Mouse (Mus musculus): ENCODE data around the gene Snd1. TPM values are rescaled to one million over a fixed set of nuclear protein-coding genes. Genes with fewer than 3 reads are reported as not detected.

Snd1 gene
- total and polyA plus RNA-seq, 2 experiments from 2014 or later: 54.7 to 120 TPM

DNA sequence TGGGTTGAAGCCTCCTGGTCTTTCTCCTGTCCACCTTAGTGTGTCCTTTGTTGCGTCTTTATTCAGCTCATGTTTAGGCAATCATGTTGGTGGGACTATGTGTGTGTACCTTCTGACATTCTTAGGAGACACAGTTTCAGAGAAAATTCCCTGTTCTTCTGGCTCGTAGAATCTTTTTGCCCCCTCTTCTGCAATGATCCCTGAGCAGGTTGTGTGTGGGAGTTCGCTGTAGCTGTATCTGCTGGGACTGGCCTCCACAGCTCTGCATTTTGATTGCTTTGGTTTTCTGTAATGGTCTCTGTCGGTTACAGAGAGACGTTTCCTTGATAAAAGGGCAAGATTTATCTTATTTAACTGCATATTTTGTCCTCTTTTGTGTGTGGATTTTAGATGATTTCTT is 122.3 kb downstream of the Snd1 start:
- DNase-seq (ENCODE audit: low spot score) (no peak), ATAC-seq (ENCODE audit: insufficient read depth, low read depth) (no peak)
- Histone ChIP-seq H3K36me3 (replicated peaks; ENCODE audit: control insufficient read depth, insufficient read depth, low read length) (no peaks in the 10 kb centered on the region), H3K4me2 (ENCODE audit: low read depth, low read length) (no peak overlapping the region), H3K4me1 (ENCODE audit: control insufficient read depth, insufficient read depth) (no peaks in the 10 kb centered on the region), H3K4me3 (ENCODE audit: low read depth, low read length) (no peak overlapping the region), H3K27ac (ENCODE audit: low read depth) (no peak overlapping the region), H3K27me3 (ENCODE audit: control insufficient read depth, insufficient read depth, low read length) (no peaks in the 10 kb centered on the region), H3K9me3 (replicated peaks; ENCODE audit: control insufficient read depth, low read length) (no peaks in the 10 kb centered on the region), H3K9ac (replicated peaks; ENCODE audit: low read depth, low read length) (no peak overlapping the region)
- TF ChIP-seq EP300 (IDR thresholded peaks at IDR 0.05; ENCODE audit: low read depth) (no peak), CTCF (IDR thresholded peaks at IDR 0.05; ENCODE audit: low read depth) (no peak)
- WGBS: 83% methylated on average over 5 of the region's 5 CpGs

GRCm38 (mm10) chr6:28599120-28599519 is 124.2 kb downstream of the Snd1 start:
- DNase-seq (ENCODE audit: low spot score) (no peak), ATAC-seq (ENCODE audit: insufficient read depth, low read depth) (no peak)
- Histone ChIP-seq H3K4me1 (ENCODE audit: control insufficient read depth, insufficient read depth) (peaks cover 8% of the 10 kb centered on the region), H3K9ac (replicated peaks; ENCODE audit: low read depth, low read length) (no peak overlapping the region), H3K36me3 (replicated peaks; ENCODE audit: control insufficient read depth, insufficient read depth, low read length) (no peaks in the 10 kb centered on the region), H3K27me3 (ENCODE audit: control insufficient read depth, insufficient read depth, low read length) (no peaks in the 10 kb centered on the region), H3K4me2 (ENCODE audit: low read depth, low read length) (no peak overlapping the region), H3K4me3 (ENCODE audit: low read depth, low read length) (no peak overlapping the region), H3K9me3 (replicated peaks; ENCODE audit: control insufficient read depth, low read length) (no peaks in the 10 kb centered on the region), H3K27ac (ENCODE audit: low read depth) (no peak overlapping the region)
- no peak for TF ChIP-seq EP300 (IDR thresholded peaks at IDR 0.05; ENCODE audit: low read depth)
- TF ChIP-seq CTCF (IDR thresholded peaks at IDR 0.05; ENCODE audit: low read depth): no peak
- WGBS: 71% methylated on average over 5 of the region's 5 CpGs

DNA sequence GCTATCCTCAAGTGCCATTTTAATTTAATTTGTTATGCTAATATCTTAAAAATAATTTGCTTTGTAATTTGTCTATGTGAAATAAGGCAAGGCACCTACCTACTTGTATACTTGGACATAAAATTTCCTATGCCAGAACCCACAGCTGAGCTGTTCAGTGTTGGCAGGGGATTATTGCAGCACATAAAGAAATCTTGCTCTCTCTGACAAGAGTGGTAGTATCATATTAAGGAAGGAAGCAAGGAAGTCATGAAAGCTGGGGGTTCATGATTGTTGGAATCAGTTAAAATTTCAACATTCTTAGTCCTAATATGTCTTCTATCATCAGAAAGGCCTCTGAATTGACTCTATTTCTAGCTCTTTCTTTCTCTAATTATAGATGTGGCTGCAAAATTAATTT is 125.5 kb downstream of the Snd1 start:
- no peak overlapping the region for H3K4me3 ChIP-seq (ENCODE audit: low read depth, low read length)
- no peak overlapping the region for H3K9ac ChIP-seq (replicated peaks; ENCODE audit: low read depth, low read length)
- ATAC-seq (ENCODE audit: insufficient read depth, low read depth) (no peak), DNase-seq (ENCODE audit: low spot score) (no peak)
- no peaks in the 10 kb centered on the region for H3K36me3 ChIP-seq (replicated peaks; ENCODE audit: control insufficient read depth, insufficient read depth, low read length)
- TF ChIP-seq CTCF (IDR thresholded peaks at IDR 0.05; ENCODE audit: low read depth) (no peak), EP300 (IDR thresholded peaks at IDR 0.05; ENCODE audit: low read depth) (no peak)
- no peak overlapping the region for H3K27ac ChIP-seq (ENCODE audit: low read depth)
- H3K27me3 ChIP-seq (ENCODE audit: control insufficient read depth, insufficient read depth, low read length): no peaks in the 10 kb centered on the region
- H3K4me2 ChIP-seq (ENCODE audit: low read depth, low read length): no peak overlapping the region
- no peaks in the 10 kb centered on the region for H3K9me3 ChIP-seq (replicated peaks; ENCODE audit: control insufficient read depth, low read length)
- peaks cover 9% of the 10 kb centered on the region for H3K4me1 ChIP-seq (ENCODE audit: control insufficient read depth, insufficient read depth)

GRCm38 (mm10) chr6:28603401-28603800 is 128.5 kb downstream of the Snd1 start:
- TF ChIP-seq CTCF (IDR thresholded peaks at IDR 0.05; ENCODE audit: low read depth) (no peak), EP300 (IDR thresholded peaks at IDR 0.05; ENCODE audit: low read depth) (no peak)
- H3K9ac ChIP-seq (replicated peaks; ENCODE audit: low read depth, low read length): no peak overlapping the region
- H3K4me2 ChIP-seq (ENCODE audit: low read depth, low read length): no peak overlapping the region
- 30% methylated on average over 3 of the region's 3 CpGs for WGBS
- no peaks in the 10 kb centered on the region for H3K27me3 ChIP-seq (ENCODE audit: control insufficient read depth, insufficient read depth, low read length)
- H3K36me3 ChIP-seq (replicated peaks; ENCODE audit: control insufficient read depth, insufficient read depth, low read length): no peaks in the 10 kb centered on the region
- H3K4me3 ChIP-seq (ENCODE audit: low read depth, low read length): no peak overlapping the region
- H3K4me1 ChIP-seq (ENCODE audit: control insufficient read depth, insufficient read depth): peaks cover 9% of the 10 kb centered on the region
- ATAC-seq (ENCODE audit: insufficient read depth, low read depth) (no peak), DNase-seq (ENCODE audit: low spot score) (no peak)
- H3K9me3 ChIP-seq (replicated peaks; ENCODE audit: control insufficient read depth, low read length): no peaks in the 10 kb centered on the region
- no peak overlapping the region for H3K27ac ChIP-seq (ENCODE audit: low read depth)

GRCm38 (mm10) chr6:28603823-28604222 is 128.9 kb downstream of the Snd1 start:
- Histone ChIP-seq H3K4me2 (ENCODE audit: low read depth, low read length) (no peak overlapping the region), H3K4me1 (ENCODE audit: control insufficient read depth, insufficient read depth) (peaks cover 9% of the 10 kb centered on the region), H3K4me3 (ENCODE audit: low read depth, low read length) (no peak overlapping the region), H3K9ac (replicated peaks; ENCODE audit: low read depth, low read length) (no peak overlapping the region), H3K27ac (ENCODE audit: low read depth) (no peak overlapping the region), H3K36me3 (replicated peaks; ENCODE audit: control insufficient read depth, insufficient read depth, low read length) (no peaks in the 10 kb centered on the region), H3K27me3 (ENCODE audit: control insufficient read depth, insufficient read depth, low read length) (no peaks in the 10 kb centered on the region), H3K9me3 (replicated peaks; ENCODE audit: control insufficient read depth, low read length) (no peaks in the 10 kb centered on the region)
- DNase-seq (ENCODE audit: low spot score): peak; percentile 16
- ATAC-seq (ENCODE audit: insufficient read depth, low read depth): peak; percentile 27; the same call in 1 of the 2 replicates
- no peak for TF ChIP-seq CTCF (IDR thresholded peaks at IDR 0.05; ENCODE audit: low read depth)
- no peak for TF ChIP-seq EP300 (IDR thresholded peaks at IDR 0.05; ENCODE audit: low read depth)
- 19% methylated on average over 3 of the region's 3 CpGs for WGBS

DNA sequence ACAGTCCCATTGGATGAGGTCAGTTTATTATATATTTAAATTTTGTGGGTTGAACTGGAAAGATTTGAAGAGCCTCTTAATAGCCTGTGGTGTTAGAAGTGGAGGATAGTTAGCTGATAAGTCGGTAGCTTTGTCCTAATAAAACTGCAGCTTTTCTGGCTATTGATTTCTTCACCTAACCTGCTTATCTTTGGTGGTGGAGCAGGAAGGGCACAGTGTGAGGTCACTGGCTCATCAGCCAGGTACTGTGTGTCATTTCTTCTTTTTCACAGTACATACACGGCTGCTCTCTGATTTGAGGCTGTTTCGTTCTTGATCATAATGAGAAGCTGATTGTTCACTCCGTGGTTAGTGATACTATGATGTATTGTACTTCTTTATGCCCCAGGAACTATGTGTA is 134.4 kb downstream of the Snd1 start:
- TF ChIP-seq EP300 (IDR thresholded peaks at IDR 0.05; ENCODE audit: low read depth): no peak
- TF ChIP-seq CTCF (IDR thresholded peaks at IDR 0.05; ENCODE audit: low read depth): no peak
- no peaks in the 10 kb centered on the region for H3K9me3 ChIP-seq (replicated peaks; ENCODE audit: control insufficient read depth, low read length)
- ATAC-seq (ENCODE audit: insufficient read depth, low read depth) (no peak), DNase-seq (ENCODE audit: low spot score) (no peak)
- H3K27me3 ChIP-seq (ENCODE audit: control insufficient read depth, insufficient read depth, low read length): no peaks in the 10 kb centered on the region
- no peak overlapping the region for H3K27ac ChIP-seq (ENCODE audit: low read depth)
- H3K36me3 ChIP-seq (replicated peaks; ENCODE audit: control insufficient read depth, insufficient read depth, low read length): no peaks in the 10 kb centered on the region
- no peak overlapping the region for H3K9ac ChIP-seq (replicated peaks; ENCODE audit: low read depth, low read length)
- 78% methylated on average over 4 of the region's 4 CpGs for WGBS
- no peak overlapping the region for H3K4me3 ChIP-seq (ENCODE audit: low read depth, low read length)
- no peak overlapping the region for H3K4me2 ChIP-seq (ENCODE audit: low read depth, low read length)
- H3K4me1 ChIP-seq (ENCODE audit: control insufficient read depth, insufficient read depth): no peaks in the 10 kb centered on the region; the same call in 1 of the 2 replicates
